Mouse (Mus musculus): ENCODE results near the gene Dhrs7c. TPM values are rescaled to one million over a fixed set of nuclear protein-coding genes. Genes with fewer than 3 reads are reported as not detected.

The Dhrs7c gene
- polyA plus RNA-seq, 1 experiment = not detected

- Histone ChIP-seq H3K4me1 (ENCODE audit: control insufficient read depth, insufficient read depth, insufficient read length, low read length) (no peaks in the 10 kb centered on the region), H3K27ac (ENCODE audit: insufficient read depth, low read depth, low read length) (no peak overlapping the region), H3K4me3 (ENCODE audit: low read depth, low read length) (no peak overlapping the region), H3K36me3 (ENCODE audit: control insufficient read depth, insufficient read depth, low read length) (no peaks in the 10 kb centered on the region), H3K27me3 (ENCODE audit: control insufficient read depth, insufficient read depth, low read length) (no peaks in the 10 kb centered on the region)
- TF ChIP-seq POLR2A (IDR thresholded peaks at IDR 0.05; ENCODE audit: low read depth, low read length) (no peak), CTCF (IDR thresholded peaks at IDR 0.05; ENCODE audit: extremely low read depth, insufficient read length, insufficient replicate concordance, low read depth, low read length) (no peak)
- 50% methylated on average over 1 of the region's 1 CpGs for WGBS
Measured at GRCm38 (mm10) chr11:67839810-67840209, 41.8 kb downstream of the Dhrs7c start.

- Histone ChIP-seq H3K4me1 (ENCODE audit: control insufficient read depth, insufficient read depth, insufficient read length, low read length) (no peaks in the 10 kb centered on the region), H3K36me3 (ENCODE audit: control insufficient read depth, insufficient read depth, low read length) (no peaks in the 10 kb centered on the region), H3K27me3 (ENCODE audit: control insufficient read depth, insufficient read depth, low read length) (no peaks in the 10 kb centered on the region), H3K4me3 (ENCODE audit: low read depth, low read length) (no peak overlapping the region), H3K27ac (ENCODE audit: insufficient read depth, low read depth, low read length) (no peak overlapping the region)
- 72% methylated on average over 4 of the region's 4 CpGs for WGBS
- TF ChIP-seq POLR2A (IDR thresholded peaks at IDR 0.05; ENCODE audit: low read depth, low read length) = no peak
- no peak for TF ChIP-seq CTCF (IDR thresholded peaks at IDR 0.05; ENCODE audit: extremely low read depth, insufficient read length, insufficient replicate concordance, low read depth, low read length)
Measured at GRCm38 (mm10) chr11:67845193-67845592, 47.2 kb downstream of the Dhrs7c start.

GRCm38 (mm10) chr11:67851770-67852169 is 53.8 kb downstream of the Dhrs7c start:
- H3K27me3 ChIP-seq (ENCODE audit: control insufficient read depth, insufficient read depth, low read length) = no peaks in the 10 kb centered on the region
- no peak for TF ChIP-seq CTCF (IDR thresholded peaks at IDR 0.05; ENCODE audit: extremely low read depth, insufficient read length, insufficient replicate concordance, low read depth, low read length)
- no peak for TF ChIP-seq POLR2A (IDR thresholded peaks at IDR 0.05; ENCODE audit: low read depth, low read length)
- WGBS = 58% methylated on average over 5 of the region's 5 CpGs

GRCm38 (mm10) chr11:67853996-67854395 is 56.0 kb downstream of the Dhrs7c start:
- Histone ChIP-seq H3K36me3 (ENCODE audit: control insufficient read depth, insufficient read depth, low read length) (peaks cover 18% of the 10 kb centered on the region), H3K4me3 (ENCODE audit: low read depth, low read length) (no peak overlapping the region), H3K27me3 (ENCODE audit: control insufficient read depth, insufficient read depth, low read length) (no peaks in the 10 kb centered on the region), H3K4me1 (ENCODE audit: control insufficient read depth, insufficient read depth, insufficient read length, low read length) (no peaks in the 10 kb centered on the region), H3K27ac (ENCODE audit: insufficient read depth, low read depth, low read length) (no peak overlapping the region)
- TF ChIP-seq CTCF (IDR thresholded peaks at IDR 0.05; ENCODE audit: extremely low read depth, insufficient read length, insufficient replicate concordance, low read depth, low read length) = no peak
- TF ChIP-seq POLR2A (IDR thresholded peaks at IDR 0.05; ENCODE audit: low read depth, low read length) = no peak
- 60% methylated on average over 6 of the region's 6 CpGs for WGBS

More at GRCm38 (mm10) chr11:67851770-67852169, 53.8 kb downstream of the Dhrs7c start:
- no peaks in the 10 kb centered on the region for H3K4me1 ChIP-seq (ENCODE audit: control insufficient read depth, insufficient read depth, insufficient read length, low read length)
- H3K36me3 ChIP-seq (ENCODE audit: control insufficient read depth, insufficient read depth, low read length) = peaks cover 15% of the 10 kb centered on the region
- no peak overlapping the region for H3K4me3 ChIP-seq (ENCODE audit: low read depth, low read length)
- H3K27ac ChIP-seq (ENCODE audit: insufficient read depth, low read depth, low read length) = no peak overlapping the region

GRCm38 (mm10) chr11:67855035-67855434 is 57.0 kb downstream of the Dhrs7c start:
- no peaks in the 10 kb centered on the region for H3K4me1 ChIP-seq (ENCODE audit: control insufficient read depth, insufficient read depth, insufficient read length, low read length)
- no peak overlapping the region for H3K4me3 ChIP-seq (ENCODE audit: low read depth, low read length)
- H3K27me3 ChIP-seq (ENCODE audit: control insufficient read depth, insufficient read depth, low read length) = no peaks in the 10 kb centered on the region
- H3K36me3 ChIP-seq (ENCODE audit: control insufficient read depth, insufficient read depth, low read length) = peaks cover 22% of the 10 kb centered on the region
- WGBS = 30% methylated on average over 2 of the region's 2 CpGs
- TF ChIP-seq CTCF (IDR thresholded peaks at IDR 0.05; ENCODE audit: extremely low read depth, insufficient read length, insufficient replicate concordance, low read depth, low read length) (peak; percentile 47; the same call in 1 of the 2 replicates), POLR2A (IDR thresholded peaks at IDR 0.05; ENCODE audit: low read depth, low read length) (no peak)
- H3K27ac ChIP-seq (ENCODE audit: insufficient read depth, low read depth, low read length) = no peak overlapping the region

GRCm38 (mm10) chr11:67858518-67858917 is 60.5 kb downstream of the Dhrs7c start:
- WGBS = 90% methylated on average over 9 of the region's 9 CpGs
- H3K27ac ChIP-seq (ENCODE audit: insufficient read depth, low read depth, low read length) = no peak overlapping the region
- peaks cover 14% of the 10 kb centered on the region; the same call in 1 of the 2 replicates for H3K4me1 ChIP-seq (ENCODE audit: control insufficient read depth, insufficient read depth, insufficient read length, low read length)
- H3K4me3 ChIP-seq (ENCODE audit: low read depth, low read length) = no peak overlapping the region
- TF ChIP-seq POLR2A (IDR thresholded peaks at IDR 0.05; ENCODE audit: low read depth, low read length) (no peak), CTCF (IDR thresholded peaks at IDR 0.05; ENCODE audit: extremely low read depth, insufficient read length, insufficient replicate concordance, low read depth, low read length) (no peak)
- peaks cover 22% of the 10 kb centered on the region for H3K36me3 ChIP-seq (ENCODE audit: control insufficient read depth, insufficient read depth, low read length)
- no peaks in the 10 kb centered on the region for H3K27me3 ChIP-seq (ENCODE audit: control insufficient read depth, insufficient read depth, low read length)

- peak overlapping the region; percentile 43 for H3K27ac ChIP-seq (ENCODE audit: insufficient read depth, low read depth, low read length)
- peaks cover 11% of the 10 kb centered on the region for H3K36me3 ChIP-seq (ENCODE audit: control insufficient read depth, insufficient read depth, low read length)
- TF ChIP-seq CTCF (IDR thresholded peaks at IDR 0.05; ENCODE audit: extremely low read depth, insufficient read length, insufficient replicate concordance, low read depth, low read length) (no peak), POLR2A (IDR thresholded peaks at IDR 0.05; ENCODE audit: low read depth, low read length) (no peak)
- 18% methylated on average over 7 of the region's 7 CpGs for WGBS
- H3K4me1 ChIP-seq (ENCODE audit: control insufficient read depth, insufficient read depth, insufficient read length, low read length) = peaks cover 16% of the 10 kb centered on the region; the same call in 1 of the 2 replicates
- H3K27me3 ChIP-seq (ENCODE audit: control insufficient read depth, insufficient read depth, low read length) = no peaks in the 10 kb centered on the region
- H3K4me3 ChIP-seq (ENCODE audit: low read depth, low read length) = no peak overlapping the region
Measured at GRCm38 (mm10) chr11:67860743-67861398, 62.9 kb downstream of the Dhrs7c start.

Measured in small intestine, adult 2 months (tissue).